Comparison of ENCODE assay signal across 21 mouse cellular contexts in the genomic region with DNA sequence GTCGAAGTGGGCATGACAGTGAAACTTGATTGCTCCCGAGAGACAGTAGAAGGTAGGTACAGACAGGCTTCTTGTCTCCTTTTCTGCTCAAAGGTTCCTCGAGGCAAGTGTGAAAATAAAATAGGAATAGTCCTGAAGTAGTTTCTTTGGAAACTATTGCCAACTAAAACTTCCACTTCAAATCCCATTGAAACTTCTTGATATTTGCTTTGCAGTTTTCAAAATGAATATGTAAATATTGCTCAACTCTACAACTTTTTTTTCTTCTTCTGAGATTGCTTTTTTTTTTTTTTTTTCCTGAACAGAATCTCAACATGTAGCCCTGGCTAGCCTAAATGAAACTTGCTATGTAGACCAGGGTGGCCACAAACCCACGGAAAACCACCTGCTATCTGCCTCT. TPM values are rescaled to one million over a fixed set of nuclear protein-coding genes. Genes with fewer than 3 reads are reported as not detected.
"Had no signal": no experiment of that assay in that cellular context is flagged by ENCODE, and none has a peak within 500 bp of the region (broad histone marks: within the 10 kb centered on the region; RNA-seq: fewer than 3 reads in every experiment).

No protein-coding gene starts in this region.

- H3K9me3 ChIP-seq: limb, embryonic 15.5 days; liver, embryonic 13.5 days; liver, embryonic 15.5 days; lung, embryonic 15.5 days; midbrain, embryonic 10.5 days; midbrain, embryonic 12.5 days; neural tube, embryonic 13.5 days; neural tube, embryonic 15.5 days had no signal

- H3K36me3 ChIP-seq: limb, embryonic 15.5 days; liver, embryonic 13.5 days; liver, embryonic 15.5 days; lung, embryonic 15.5 days; midbrain, embryonic 10.5 days; midbrain, embryonic 12.5 days; neural tube, embryonic 13.5 days; neural tube, embryonic 15.5 days had no signal

- H3K4me2 ChIP-seq: limb, embryonic 15.5 days; liver, embryonic 11.5 days; liver, embryonic 13.5 days; liver, embryonic 15.5 days; lung, embryonic 15.5 days; midbrain, embryonic 12.5 days; neural tube, embryonic 13.5 days; neural tube, embryonic 15.5 days had no signal

- H3K4me3 ChIP-seq: limb, embryonic 15.5 days; liver, embryonic 13.5 days; liver, embryonic 15.5 days; lung, embryonic 15.5 days; midbrain, embryonic 10.5 days; midbrain, embryonic 12.5 days; myocyte; neural tube, embryonic 13.5 days; neural tube, embryonic 15.5 days had no signal

- H3K27ac ChIP-seq: limb, embryonic 15.5 days; liver, embryonic 13.5 days; liver, embryonic 15.5 days; lung, embryonic 15.5 days; midbrain, embryonic 10.5 days; midbrain, embryonic 12.5 days; neural tube, embryonic 13.5 days; neural tube, embryonic 15.5 days had no signal

- H3K9ac ChIP-seq: limb, embryonic 15.5 days; liver, embryonic 13.5 days; liver, embryonic 15.5 days; lung, embryonic 15.5 days; midbrain, embryonic 12.5 days; neural tube, embryonic 13.5 days; neural tube, embryonic 15.5 days had no signal

- DNase-seq: liver, embryonic 13.5 days; midbrain, embryonic 14.5 days; retina, postnatal 1 day; right cerebral cortex, adult 18-20 months; right cerebral cortex, postnatal 25 days; right cerebral cortex, postnatal 4 days; spleen, adult 18-20 months; thymus, adult 18-20 months; thymus, postnatal 14 days; thymus, postnatal 36 days had no signal

- H3K4me1 ChIP-seq: limb, embryonic 15.5 days; liver, embryonic 13.5 days; liver, embryonic 15.5 days; midbrain, embryonic 10.5 days; midbrain, embryonic 12.5 days; neural tube, embryonic 13.5 days; neural tube, embryonic 15.5 days had no signal

- H3K27me3 ChIP-seq: limb, embryonic 15.5 days; liver, embryonic 13.5 days; liver, embryonic 15.5 days; lung, embryonic 15.5 days; midbrain, embryonic 12.5 days; neural tube, embryonic 13.5 days; neural tube, embryonic 15.5 days had no signal

- ATAC-seq: midbrain, embryonic 16.5 days had no signal

RNA-seq across cellular contexts. Expression of a gene that starts 21.4 kb away (rescaled TPM):
- total RNA-seq: megakaryocyte, adult 5-6 weeks had no signal
